Mouse (Mus musculus) MEL (cell line): ENCODE data around the gene Spats1.

Experiments
- CTCF ChIP-seq, 3 experiments: IDR thresholded peaks in 2 of 3; conservative IDR thresholded peaks in 1 of 3; 2 replicates each; pipeline ENCODE4 v1.5.1; 2011 to 2012; ENCODE audit warnings: low read length in 3 of 3, low read depth in 2 of 3, mild to moderate bottlenecking in 2 of 3, improper control_type of control experiment in 1 of 3, inconsistent platforms in 1 of 3, mixed read lengths in 1 of 3, moderate library complexity in 1 of 3; ENCODE audit not compliant: control insufficient read depth in 1 of 3, insufficient read depth in 1 of 3, poor library complexity in 1 of 3, severe bottlenecking in 1 of 3
- EP300 ChIP-seq, 2 experiments: IDR thresholded peaks; 2 replicates each; pipeline ENCODE4 v1.6.1; 2011; ENCODE audit warnings: improper control_type of control experiment in 2 of 2, low read length in 2 of 2, low read depth in 1 of 2, mild to moderate bottlenecking in 1 of 2
- ETS1 ChIP-seq: IDR thresholded peaks from 2 replicates; pipeline ENCODE4 v1.6.1; 2012; ENCODE audit warnings: low read depth, mild to moderate bottlenecking, inconsistent platforms, low read length, improper control_type of control experiment, moderate library complexity
- MEF2A ChIP-seq: IDR thresholded peaks from 2 replicates; pipeline ENCODE4 v1.6.1; 2014; ENCODE audit warnings: low read depth, mild to moderate bottlenecking, inconsistent platforms, low read length, improper control_type of control experiment; ENCODE audit not compliant: poor library complexity, insufficient replicate concordance, severe bottlenecking; ENCODE audit errors: extremely low read depth
- POLR2A ChIP-seq, 2 experiments: IDR thresholded peaks; 2 replicates each; pipeline ENCODE4 v1.6.1; 2011 to 2012; ENCODE audit warnings: low read length in 2 of 2, mild to moderate bottlenecking in 2 of 2, control low read depth in 1 of 2, improper control_type of control experiment in 1 of 2, low read depth in 1 of 2, moderate library complexity in 1 of 2; ENCODE audit not compliant: control insufficient read depth in 1 of 2, insufficient read depth in 1 of 2, poor library complexity in 1 of 2

DNA sequence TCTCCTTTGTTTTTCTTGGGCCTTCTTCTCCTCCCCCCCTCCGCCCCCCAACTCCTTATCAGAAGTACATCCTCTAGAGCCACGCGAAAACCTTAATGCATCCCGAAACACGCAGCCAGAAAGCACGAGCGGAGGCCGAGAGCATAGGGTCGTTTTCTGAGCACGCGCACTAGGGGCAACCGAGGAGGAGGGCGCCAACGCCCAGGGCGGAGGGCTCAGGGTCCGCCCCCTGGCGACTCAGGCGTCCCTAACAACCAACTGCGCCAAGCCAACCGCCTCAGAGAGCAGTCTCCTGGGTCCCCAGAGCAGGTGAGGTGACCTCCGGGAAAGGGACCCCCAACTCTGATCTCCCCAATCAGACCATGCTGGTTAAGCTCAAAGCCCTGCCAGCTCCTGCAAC is 48.0 kb upstream of the Spats1 start, which contains the start of gene Tcte1:
- TF ChIP-seq CTCF (IDR thresholded peaks at IDR 0.05 in 2 of 3, conservative IDR thresholded peaks at IDR 0.05 in 1 of 3; ENCODE audit: control insufficient read depth in 1 of 3, insufficient read depth in 1 of 3, low read depth in 2 of 3, low read length in 3 of 3, poor library complexity in 1 of 3, severe bottlenecking in 1 of 3) (no peak), ETS1 (no peak), EP300 (IDR thresholded peaks at IDR 0.05; ENCODE audit: low read depth in 1 of 2, low read length in 2 of 2) (no peak), MEF2A (no peak), POLR2A (IDR thresholded peaks at IDR 0.05; ENCODE audit: control insufficient read depth in 1 of 2, insufficient read depth in 1 of 2, low read depth in 1 of 2, low read length in 2 of 2, poor library complexity in 1 of 2) (no peak)
